Mouse (Mus musculus) heart, embryonic 10.5 days (tissue): ENCODE measurements around the gene Thrsp. TPM values are rescaled to one million over a fixed set of nuclear protein-coding genes. Genes with fewer than 3 reads are reported as not detected.

ENCODE experiments used
- DNase-seq: peaks from one replicate; pipeline ENCODE4 v3.0.0-alpha.2; 2017; ENCODE audit warnings: low spot score
- H3K27ac ChIP-seq: fragments of 300-500 bp; sonication (generic); 2 replicates; pipeline ENCODE4 v1.5.1; 2016; ENCODE audit warnings: mild to moderate bottlenecking
- H3K27me3 ChIP-seq: fragments of 300-500 bp; sonication (generic); 2 replicates; pipeline ENCODE4 v1.6.1; 2016; ENCODE audit warnings: mild to moderate bottlenecking; ENCODE audit not compliant: poor library complexity, insufficient read depth, severe bottlenecking
- H3K36me3 ChIP-seq: fragments of 300-500 bp; sonication (generic); 2 replicates; pipeline ENCODE4 v1.6.1; 2016; ENCODE audit warnings: mild to moderate bottlenecking, moderate library complexity
- H3K4me1 ChIP-seq: fragments of 300-500 bp; sonication (generic); 2 replicates; pipeline ENCODE4 v1.6.1; 2016; ENCODE audit warnings: mild to moderate bottlenecking
- H3K4me3 ChIP-seq: fragments of 300-500 bp; sonication (generic); 2 replicates; pipeline ENCODE4 v1.5.1; 2016; ENCODE audit warnings: mild to moderate bottlenecking, moderate library complexity
- H3K9me3 ChIP-seq: fragments of 300-500 bp; sonication (generic); 2 replicates; pipeline ENCODE4 v1.6.1; 2016; ENCODE audit warnings: mild to moderate bottlenecking, moderate library complexity
- WGBS: fragments of 180-500 bp; shearing (Covaris S2); methylation state at CpG from one replicate; pipeline ENCODE4 v1.1.7; 2016; 5-methylcytosine and 5-hydroxymethylcytosine counted together
- polyA plus RNA-seq: library from polyadenylated mRNA; unstranded; fragments of >200 nt; fragmentation: Nextera tagmentation; extraction: Ambion mirVana; gene quantifications from 2 replicates; pipeline ENCODE4 v1.2.1, GENCODE M21; 2016

Gene Thrsp
- polyA plus RNA-seq, 1 experiment from 2014 or later = 0.43 TPM

GRCm38 (mm10) chr7:97427778-97428420, 10.4 kb upstream of the Thrsp start:
- H3K9me3 ChIP-seq = no peaks in the 10 kb centered on the region
- 72% methylated on average over 5 of the region's 5 CpGs for WGBS
- no peaks in the 10 kb centered on the region for H3K36me3 ChIP-seq
- no peaks in the 10 kb centered on the region for H3K27me3 ChIP-seq
- no peak for DNase-seq
- H3K27ac ChIP-seq = no peak overlapping the region
- peaks cover 8% of the 10 kb centered on the region; the same call in 1 of the 2 replicates for H3K4me1 ChIP-seq
- no peak overlapping the region for H3K4me3 ChIP-seq

GRCm38 (mm10) chr7:97427296-97427695, 9.8 kb upstream of the Thrsp start:
- WGBS = 75% methylated on average over 6 of the region's 6 CpGs
- H3K27ac ChIP-seq = no peak overlapping the region
- H3K36me3 ChIP-seq = no peaks in the 10 kb centered on the region
- H3K9me3 ChIP-seq = no peaks in the 10 kb centered on the region
- H3K27me3 ChIP-seq = no peaks in the 10 kb centered on the region
- no peak for DNase-seq
- H3K4me1 ChIP-seq = peaks cover 8% of the 10 kb centered on the region; the same call in 1 of the 2 replicates
- no peak overlapping the region for H3K4me3 ChIP-seq

GRCm38 (mm10) chr7:97426566-97426965, 9.0 kb upstream of the Thrsp start:
- Histone ChIP-seq H3K4me3 (no peak overlapping the region), H3K9me3 (no peaks in the 10 kb centered on the region), H3K4me1 (peaks cover 8% of the 10 kb centered on the region; the same call in 1 of the 2 replicates), H3K27me3 (no peaks in the 10 kb centered on the region), H3K36me3 (no peaks in the 10 kb centered on the region), H3K27ac (no peak overlapping the region)
- DNase-seq = no peak
- 60% methylated on average over 6 of the region's 6 CpGs for WGBS

GRCm38 (mm10) chr7:97424621-97425245, 7.2 kb upstream of the Thrsp start:
- Histone ChIP-seq H3K4me1 (peaks cover 8% of the 10 kb centered on the region; the same call in 1 of the 2 replicates), H3K9me3 (no peaks in the 10 kb centered on the region), H3K27ac (no peak overlapping the region), H3K36me3 (no peaks in the 10 kb centered on the region), H3K27me3 (no peaks in the 10 kb centered on the region), H3K4me3 (no peak overlapping the region)
- 9% methylated on average over 12 of the region's 12 CpGs for WGBS
- peak; percentile 92 for DNase-seq

- H3K36me3 ChIP-seq = no peaks in the 10 kb centered on the region
- H3K4me1 ChIP-seq = peaks cover 8% of the 10 kb centered on the region; the same call in 1 of the 2 replicates
- no peak overlapping the region for H3K4me3 ChIP-seq
- no peaks in the 10 kb centered on the region for H3K9me3 ChIP-seq
- 56% methylated on average over 5 of the region's 5 CpGs for WGBS
- no peak overlapping the region for H3K27ac ChIP-seq
- no peaks in the 10 kb centered on the region for H3K27me3 ChIP-seq
- DNase-seq = no peak
Measured at GRCm38 (mm10) chr7:97423754-97424153, 6.2 kb upstream of the Thrsp start.

GRCm38 (mm10) chr7:97420958-97421651, 3.6 kb upstream of the Thrsp start:
- peaks cover 20% of the 10 kb centered on the region for H3K4me1 ChIP-seq
- no peaks in the 10 kb centered on the region for H3K9me3 ChIP-seq
- H3K27ac ChIP-seq = no peak overlapping the region
- no peak overlapping the region for H3K4me3 ChIP-seq
- no peaks in the 10 kb centered on the region for H3K36me3 ChIP-seq
- WGBS = 80% methylated on average over 8 of the region's 8 CpGs
- no peak for DNase-seq
- H3K27me3 ChIP-seq = no peaks in the 10 kb centered on the region

- no peaks in the 10 kb centered on the region for H3K27me3 ChIP-seq
- peaks cover 20% of the 10 kb centered on the region for H3K4me1 ChIP-seq
- DNase-seq = no peak
- no peaks in the 10 kb centered on the region for H3K9me3 ChIP-seq
- H3K36me3 ChIP-seq = no peaks in the 10 kb centered on the region
- H3K4me3 ChIP-seq = no peak overlapping the region
- no peak overlapping the region for H3K27ac ChIP-seq
- 50% methylated on average over 1 of the region's 1 CpGs for WGBS
Measured at GRCm38 (mm10) chr7:97420406-97420805, 2.9 kb upstream of the Thrsp start.

GRCm38 (mm10) chr7:97419163-97419562, 1.6 kb upstream of the Thrsp start:
- Histone ChIP-seq H3K4me3 (no peak overlapping the region), H3K27me3 (no peaks in the 10 kb centered on the region), H3K36me3 (no peaks in the 10 kb centered on the region), H3K4me1 (peaks cover 24% of the 10 kb centered on the region), H3K27ac (no peak overlapping the region), H3K9me3 (no peaks in the 10 kb centered on the region)
- DNase-seq = no peak
- WGBS = 80% methylated on average over 5 of the region's 5 CpGs

- 81% methylated on average over 5 of the region's 5 CpGs for WGBS
- no peak overlapping the region for H3K27ac ChIP-seq
Measured at GRCm38 (mm10) chr7:97418717-97419116, 1.2 kb upstream of the Thrsp start.

GRCm38 (mm10) chr7:97416473-97416872, 1.1 kb downstream of the Thrsp start:
- Histone ChIP-seq H3K27me3 (no peaks in the 10 kb centered on the region), H3K4me3 (no peak overlapping the region), H3K9me3 (no peaks in the 10 kb centered on the region), H3K27ac (no peak overlapping the region), H3K36me3 (no peaks in the 10 kb centered on the region), H3K4me1 (peaks cover 25% of the 10 kb centered on the region)
- 87% methylated on average over 4 of the region's 4 CpGs for WGBS
- no peak for DNase-seq

More at GRCm38 (mm10) chr7:97418717-97419116, 1.2 kb upstream of the Thrsp start:
- no peak for DNase-seq
- Histone ChIP-seq H3K4me3 (no peak overlapping the region), H3K4me1 (peaks cover 25% of the 10 kb centered on the region), H3K27me3 (no peaks in the 10 kb centered on the region), H3K36me3 (no peaks in the 10 kb centered on the region), H3K9me3 (no peaks in the 10 kb centered on the region)

GRCm38 (mm10) chr7:97414915-97415687, 2.4 kb downstream of the Thrsp start:
- no peak overlapping the region for H3K4me3 ChIP-seq
- peaks cover 21% of the 10 kb centered on the region for H3K4me1 ChIP-seq
- no peaks in the 10 kb centered on the region for H3K27me3 ChIP-seq
- peaks cover 11% of the 10 kb centered on the region for H3K36me3 ChIP-seq
- DNase-seq = no peak
- 62% methylated on average over 9 of the region's 9 CpGs for WGBS
- no peaks in the 10 kb centered on the region for H3K9me3 ChIP-seq
- H3K27ac ChIP-seq = no peak overlapping the region

- Histone ChIP-seq H3K4me3 (no peak overlapping the region), H3K9me3 (no peaks in the 10 kb centered on the region), H3K27me3 (no peaks in the 10 kb centered on the region), H3K4me1 (peaks cover 21% of the 10 kb centered on the region), H3K36me3 (peaks cover 17% of the 10 kb centered on the region), H3K27ac (no peak overlapping the region)
- DNase-seq = no peak
- WGBS = 72% methylated on average over 1 of the region's 1 CpGs
Measured at GRCm38 (mm10) chr7:97414426-97414825, 3.1 kb downstream of the Thrsp start.
